Mouse (Mus musculus) lung, adult 2 months (tissue): ENCODE measurements around the gene Rassf1.

Experiments
- CTCF ChIP-seq: fragments of 200-500 bp; IDR thresholded peaks from 2 replicates; pipeline ENCODE4 v1.5.1; 2011; ENCODE audit warnings: mild to moderate bottlenecking, low read length, control low read depth; ENCODE audit not compliant: insufficient read depth
- POLR2A ChIP-seq: fragments of 200-500 bp; IDR thresholded peaks from 2 replicates; pipeline ENCODE4 v1.6.1; 2011; ENCODE audit warnings: low read depth, mild to moderate bottlenecking, control low read depth, low read length, borderline replicate concordance; ENCODE audit errors: extremely low read depth

DNA sequence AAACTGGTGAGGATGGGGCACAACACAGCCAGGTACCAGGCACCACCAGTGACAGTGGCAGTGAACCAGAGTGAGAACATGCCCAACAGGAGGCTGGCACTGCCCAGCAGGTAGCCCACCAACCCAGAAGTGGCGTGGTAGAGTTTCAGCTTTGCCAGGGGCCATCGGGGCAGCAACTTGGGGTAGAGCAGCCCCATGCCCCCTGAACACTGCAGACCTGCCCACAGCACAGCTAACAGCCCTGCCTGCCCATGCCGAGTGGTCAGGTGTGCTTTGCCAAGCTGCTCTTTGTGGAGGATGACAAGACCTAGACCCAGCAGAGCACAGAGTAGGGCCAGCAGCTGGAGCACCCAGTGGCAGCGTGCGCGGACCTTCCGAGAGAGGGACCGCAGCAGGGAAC lies 11.4 kb upstream of the Rassf1 start:
- TF ChIP-seq CTCF = no peak
- TF ChIP-seq POLR2A = no peak
